Mouse (Mus musculus): ENCODE measurements around the gene Nup214. TPM values are rescaled to one million over a fixed set of nuclear protein-coding genes. Genes with fewer than 3 reads are reported as not detected.
A peak's percentile ranks its signal among the peaks of the same experiment; 100 is the strongest.

The Nup214 gene
- polyA plus RNA-seq, 1 experiment, result 91.9 TPM

- no peak overlapping the region for H3K27ac ChIP-seq (ENCODE audit: insufficient read depth, low read length)
- H3K4me1 ChIP-seq (ENCODE audit: control insufficient read depth, insufficient read depth, low read length), result no peaks in the 10 kb centered on the region
- no peaks in the 10 kb centered on the region for H3K36me3 ChIP-seq (ENCODE audit: control insufficient read depth, insufficient read depth, low read length, poor library complexity, severe bottlenecking)
- TF ChIP-seq CTCF (IDR thresholded peaks at IDR 0.05; ENCODE audit: low read depth, low read length) (no peak), EP300 (IDR thresholded peaks at IDR 0.05; ENCODE audit: insufficient read depth, low read depth, low read length) (0 out of 2 replicates have a peak, but pooled peaks have one; percentile 6), POLR2A (IDR thresholded peaks at IDR 0.05; ENCODE audit: insufficient read depth, low read length) (no peak)
- H3K9ac ChIP-seq (ENCODE audit: low read depth, poor library complexity, severe bottlenecking), result no peak overlapping the region
- peak overlapping the region; percentile 2; the same call in 1 of the 2 replicates for H3K4me3 ChIP-seq (ENCODE audit: low read depth, low read length)
- no peaks in the 10 kb centered on the region; the same call in 1 of the 2 replicates for H3K27me3 ChIP-seq (ENCODE audit: control insufficient read depth, insufficient read depth, low read length, poor library complexity, severe bottlenecking)
- no peaks in the 10 kb centered on the region for H3K9me3 ChIP-seq (replicated peaks; ENCODE audit: control insufficient read depth, insufficient read depth, low read length, poor library complexity, severe bottlenecking)
Measured at GRCm38 (mm10) chr2:32088372-32088981, 114.2 kb downstream of the Nup214 start.

GRCm38 (mm10) chr2:32089606-32090005, 115.4 kb downstream of the Nup214 start:
- no peaks in the 10 kb centered on the region for H3K9me3 ChIP-seq (replicated peaks; ENCODE audit: control insufficient read depth, insufficient read depth, low read length, poor library complexity, severe bottlenecking)
- H3K36me3 ChIP-seq (ENCODE audit: control insufficient read depth, insufficient read depth, low read length, poor library complexity, severe bottlenecking), result no peaks in the 10 kb centered on the region
- H3K27me3 ChIP-seq (ENCODE audit: control insufficient read depth, insufficient read depth, low read length, poor library complexity, severe bottlenecking), result no peaks in the 10 kb centered on the region
- H3K9ac ChIP-seq (ENCODE audit: low read depth, poor library complexity, severe bottlenecking), result no peak overlapping the region
- TF ChIP-seq POLR2A (IDR thresholded peaks at IDR 0.05; ENCODE audit: insufficient read depth, low read length) (no peak), EP300 (IDR thresholded peaks at IDR 0.05; ENCODE audit: insufficient read depth, low read depth, low read length) (no peak), CTCF (IDR thresholded peaks at IDR 0.05; ENCODE audit: low read depth, low read length) (no peak)
- H3K4me3 ChIP-seq (ENCODE audit: low read depth, low read length), result no peak overlapping the region
- no peak overlapping the region for H3K27ac ChIP-seq (ENCODE audit: insufficient read depth, low read length)
- no peaks in the 10 kb centered on the region for H3K4me1 ChIP-seq (ENCODE audit: control insufficient read depth, insufficient read depth, low read length)

- no peaks in the 10 kb centered on the region for H3K36me3 ChIP-seq (ENCODE audit: control insufficient read depth, insufficient read depth, low read length, poor library complexity, severe bottlenecking)
- no peaks in the 10 kb centered on the region for H3K27me3 ChIP-seq (ENCODE audit: control insufficient read depth, insufficient read depth, low read length, poor library complexity, severe bottlenecking)
- TF ChIP-seq EP300 (IDR thresholded peaks at IDR 0.05; ENCODE audit: insufficient read depth, low read depth, low read length) (no peak), POLR2A (IDR thresholded peaks at IDR 0.05; ENCODE audit: insufficient read depth, low read length) (no peak), CTCF (IDR thresholded peaks at IDR 0.05; ENCODE audit: low read depth, low read length) (no peak)
- no peak overlapping the region for H3K4me3 ChIP-seq (ENCODE audit: low read depth, low read length)
- no peak overlapping the region for H3K27ac ChIP-seq (ENCODE audit: insufficient read depth, low read length)
- H3K9ac ChIP-seq (ENCODE audit: low read depth, poor library complexity, severe bottlenecking), result no peak overlapping the region
- H3K9me3 ChIP-seq (replicated peaks; ENCODE audit: control insufficient read depth, insufficient read depth, low read length, poor library complexity, severe bottlenecking), result no peaks in the 10 kb centered on the region
- H3K4me1 ChIP-seq (ENCODE audit: control insufficient read depth, insufficient read depth, low read length), result no peaks in the 10 kb centered on the region
Measured at GRCm38 (mm10) chr2:32090145-32090544, 115.9 kb downstream of the Nup214 start.

- no peaks in the 10 kb centered on the region for H3K36me3 ChIP-seq (ENCODE audit: control insufficient read depth, insufficient read depth, low read length, poor library complexity, severe bottlenecking)
- H3K27ac ChIP-seq (ENCODE audit: insufficient read depth, low read length), result no peak overlapping the region
- no peaks in the 10 kb centered on the region for H3K27me3 ChIP-seq (ENCODE audit: control insufficient read depth, insufficient read depth, low read length, poor library complexity, severe bottlenecking)
- H3K4me3 ChIP-seq (ENCODE audit: low read depth, low read length), result no peak overlapping the region
- H3K9ac ChIP-seq (ENCODE audit: low read depth, poor library complexity, severe bottlenecking), result no peak overlapping the region
- H3K9me3 ChIP-seq (replicated peaks; ENCODE audit: control insufficient read depth, insufficient read depth, low read length, poor library complexity, severe bottlenecking), result no peaks in the 10 kb centered on the region
- TF ChIP-seq POLR2A (IDR thresholded peaks at IDR 0.05; ENCODE audit: insufficient read depth, low read length) (no peak), EP300 (IDR thresholded peaks at IDR 0.05; ENCODE audit: insufficient read depth, low read depth, low read length) (no peak), CTCF (IDR thresholded peaks at IDR 0.05; ENCODE audit: low read depth, low read length) (no peak)
- H3K4me1 ChIP-seq (ENCODE audit: control insufficient read depth, insufficient read depth, low read length), result no peaks in the 10 kb centered on the region
Measured at GRCm38 (mm10) chr2:32091956-32092355, 117.7 kb downstream of the Nup214 start.

GRCm38 (mm10) chr2:32094001-32094707, 119.9 kb downstream of the Nup214 start:
- no peaks in the 10 kb centered on the region for H3K36me3 ChIP-seq (ENCODE audit: control insufficient read depth, insufficient read depth, low read length, poor library complexity, severe bottlenecking)
- no peaks in the 10 kb centered on the region for H3K4me1 ChIP-seq (ENCODE audit: control insufficient read depth, insufficient read depth, low read length)
- H3K4me3 ChIP-seq (ENCODE audit: low read depth, low read length), result no peak overlapping the region
- no peak overlapping the region for H3K9ac ChIP-seq (ENCODE audit: low read depth, poor library complexity, severe bottlenecking)
- H3K27ac ChIP-seq (ENCODE audit: insufficient read depth, low read length), result no peak overlapping the region
- no peaks in the 10 kb centered on the region for H3K9me3 ChIP-seq (replicated peaks; ENCODE audit: control insufficient read depth, insufficient read depth, low read length, poor library complexity, severe bottlenecking)
- TF ChIP-seq CTCF (IDR thresholded peaks at IDR 0.05; ENCODE audit: low read depth, low read length), result no peak
- TF ChIP-seq EP300 (IDR thresholded peaks at IDR 0.05; ENCODE audit: insufficient read depth, low read depth, low read length), result no peak
- no peak for TF ChIP-seq POLR2A (IDR thresholded peaks at IDR 0.05; ENCODE audit: insufficient read depth, low read length)
- no peaks in the 10 kb centered on the region for H3K27me3 ChIP-seq (ENCODE audit: control insufficient read depth, insufficient read depth, low read length, poor library complexity, severe bottlenecking)

All from ES-Bruce4 (cell line).